Mouse (Mus musculus) MN1 (cell line): ENCODE results near the gene Ush1g.
A peak's percentile ranks its signal among the peaks of the same experiment; 100 is the strongest.

Experiments used
- DNase-seq: peaks from one replicate; pipeline ENCODE4 v3.0.0-alpha.2; 2016; ENCODE audit warnings: low spot score

Ush1g gene

GRCm38 (mm10) chr11:115321906-115322693 is at the start of gene Ush1g:
Ush1g (minus strand) TSS chr11:115322041.
- DNase-seq: peak; percentile 80

- no peak for DNase-seq
Observed at GRCm38 (mm10) chr11:115371354-115371753, 49.5 kb upstream of the Ush1g start.

- no peak for DNase-seq
Observed at GRCm38 (mm10) chr11:115370368-115370767, 48.5 kb upstream of the Ush1g start.

GRCm38 (mm10) chr11:115367395-115367944 is 45.6 kb upstream of the Ush1g start, which contains the start of gene Hid1:
Hid1 (minus strand) TSS chr11:115367756.
- DNase-seq: peak; percentile 89

- DNase-seq: peak; percentile 61
Observed at GRCm38 (mm10) chr11:115366706-115367394, 45.0 kb upstream of the Ush1g start.

GRCm38 (mm10) chr11:115366039-115366705 is 44.3 kb upstream of the Ush1g start:
- peak; percentile 72 for DNase-seq

GRCm38 (mm10) chr11:115364136-115364535 is 42.3 kb upstream of the Ush1g start:
- no peak for DNase-seq

GRCm38 (mm10) chr11:115359726-115360125 is 37.9 kb upstream of the Ush1g start:
- DNase-seq: peak; percentile 31

GRCm38 (mm10) chr11:115359293-115359692 is 37.5 kb upstream of the Ush1g start:
- peak; percentile 43 for DNase-seq

GRCm38 (mm10) chr11:115358468-115358867 is 36.6 kb upstream of the Ush1g start:
- peak; percentile 86 for DNase-seq

- DNase-seq: peak; percentile 86
Observed at GRCm38 (mm10) chr11:115354183-115354582, 32.3 kb upstream of the Ush1g start.

- no peak for DNase-seq
Observed at GRCm38 (mm10) chr11:115353375-115353774, 31.5 kb upstream of the Ush1g start.

GRCm38 (mm10) chr11:115349976-115350375 is 28.1 kb upstream of the Ush1g start:
- no peak for DNase-seq

GRCm38 (mm10) chr11:115348681-115349248 is 26.9 kb upstream of the Ush1g start:
- DNase-seq: no peak

GRCm38 (mm10) chr11:115345515-115345914 is 23.7 kb upstream of the Ush1g start:
- DNase-seq: no peak

- DNase-seq: no peak
Observed at GRCm38 (mm10) chr11:115344967-115345366, 23.1 kb upstream of the Ush1g start.

GRCm38 (mm10) chr11:115341866-115342265 is 20.0 kb upstream of the Ush1g start:
- no peak for DNase-seq

- no peak for DNase-seq
Observed at GRCm38 (mm10) chr11:115341246-115341645, 19.4 kb upstream of the Ush1g start.

GRCm38 (mm10) chr11:115337826-115338225 is 16.0 kb upstream of the Ush1g start:
- DNase-seq: no peak

GRCm38 (mm10) chr11:115337350-115337749 is 15.5 kb upstream of the Ush1g start:
- DNase-seq: no peak

GRCm38 (mm10) chr11:115336115-115336514 is 14.3 kb upstream of the Ush1g start:
- DNase-seq: no peak

GRCm38 (mm10) chr11:115335223-115335622 is 13.4 kb upstream of the Ush1g start:
- no peak for DNase-seq
